Mouse (Mus musculus): Measurements from ENCODE around the gene Mre11a.

GRCm38 (mm10) chr9:14754469-14754868 is 30.0 kb upstream of the Mre11a start:
- TF ChIP-seq CTCF (IDR thresholded peaks at IDR 0.05) (no peak), EP300 (IDR thresholded peaks at IDR 0.05) (peak; percentile 97)

Measured in lung, postnatal 0 days (tissue).